Mouse (Mus musculus): Measurements from ENCODE around the gene Hmx1.

Hmx1 gene

GRCm38 (mm10) chr5:35398310-35398910 is 9.5 kb downstream of the Hmx1 start:
- no peak for DNase-seq (ENCODE audit: low read depth, low spot score)

GRCm38 (mm10) chr5:35399061-35399460 is 10.2 kb downstream of the Hmx1 start:
- no peak for DNase-seq (ENCODE audit: low read depth, low spot score)

- DNase-seq (ENCODE audit: low read depth, low spot score) = no peak
Observed at GRCm38 (mm10) chr5:35399704-35400320, 10.9 kb downstream of the Hmx1 start.

GRCm38 (mm10) chr5:35401240-35401639 is 12.3 kb downstream of the Hmx1 start:
- DNase-seq (ENCODE audit: low read depth, low spot score) = no peak

- DNase-seq (ENCODE audit: low read depth, low spot score) = no peak
Observed at GRCm38 (mm10) chr5:35407411-35407930, 18.6 kb downstream of the Hmx1 start.

GRCm38 (mm10) chr5:35411028-35411427 is 22.1 kb downstream of the Hmx1 start:
- DNase-seq (ENCODE audit: low read depth, low spot score) = no peak

GRCm38 (mm10) chr5:35412833-35413232 is 23.9 kb downstream of the Hmx1 start:
- no peak for DNase-seq (ENCODE audit: low read depth, low spot score)

- no peak for DNase-seq (ENCODE audit: low read depth, low spot score)
Observed at GRCm38 (mm10) chr5:35417707-35418106, 28.8 kb downstream of the Hmx1 start.

- no peak for DNase-seq (ENCODE audit: low read depth, low spot score)
Observed at GRCm38 (mm10) chr5:35421622-35422021, 32.7 kb downstream of the Hmx1 start.

- DNase-seq (ENCODE audit: low read depth, low spot score) = no peak
Observed at GRCm38 (mm10) chr5:35425218-35425617, 36.3 kb downstream of the Hmx1 start.

- DNase-seq (ENCODE audit: low read depth, low spot score) = no peak
Observed at GRCm38 (mm10) chr5:35427901-35428300, 39.0 kb downstream of the Hmx1 start.

- no peak for DNase-seq (ENCODE audit: low read depth, low spot score)
Observed at GRCm38 (mm10) chr5:35428421-35428820, 39.5 kb downstream of the Hmx1 start.

- DNase-seq (ENCODE audit: low read depth, low spot score) = no peak
Observed at GRCm38 (mm10) chr5:35432098-35432497, 43.2 kb downstream of the Hmx1 start.

GRCm38 (mm10) chr5:35434038-35434437 is 45.1 kb downstream of the Hmx1 start:
- DNase-seq (ENCODE audit: low read depth, low spot score) = no peak

- DNase-seq (ENCODE audit: low read depth, low spot score) = no peak
Observed at GRCm38 (mm10) chr5:35434703-35435102, 45.8 kb downstream of the Hmx1 start.

GRCm38 (mm10) chr5:35438805-35439204 is 49.9 kb downstream of the Hmx1 start:
- DNase-seq (ENCODE audit: low read depth, low spot score) = no peak

GRCm38 (mm10) chr5:35440459-35440858 is 51.6 kb downstream of the Hmx1 start:
- DNase-seq (ENCODE audit: low read depth, low spot score) = no peak

GRCm38 (mm10) chr5:35441411-35441810 is 52.5 kb downstream of the Hmx1 start:
- no peak for DNase-seq (ENCODE audit: low read depth, low spot score)

GRCm38 (mm10) chr5:35444731-35445130 is 55.8 kb downstream of the Hmx1 start:
- DNase-seq (ENCODE audit: low read depth, low spot score) = no peak

- DNase-seq (ENCODE audit: low read depth, low spot score) = peak; percentile 56
Observed at GRCm38 (mm10) chr5:35447656-35448443, 58.9 kb downstream of the Hmx1 start.
